Mouse (Mus musculus) intestine, postnatal 0 days (tissue): ENCODE results near the gene Aven. TPM values are rescaled to one million over a fixed set of nuclear protein-coding genes. Genes with fewer than 3 reads are reported as not detected.
A peak's percentile ranks its signal among the peaks of the same experiment; 100 is the strongest.
"Not testable (repeated sequence)": the region's sequence is repeated elsewhere in the genome, so short reads cannot be mapped to it uniquely, and the experiment has no call there.

Experiments used
- ATAC-seq: fragments of 200-750 bp; cut with Nextera tagmentation; 2 replicates; pipeline ENCODE4 v1.8.0; 2017; ENCODE audit warnings: mild to moderate bottlenecking, moderate TSS enrichment, moderate library complexity
- H3K27ac ChIP-seq: fragments of 300-500 bp; sonication (generic); 2 replicates; pipeline ENCODE4 v1.5.1; 2014; ENCODE audit warnings: mild to moderate bottlenecking, low read depth, low read length, moderate library complexity
- H3K27me3 ChIP-seq: fragments of 300-500 bp; sonication (generic); replicated peaks from 2 replicates; pipeline ENCODE4 v1.6.1; 2014; ENCODE audit warnings: low read length, mixed read lengths; ENCODE audit not compliant: control insufficient read depth, insufficient read depth
- H3K36me3 ChIP-seq: fragments of 300-500 bp; sonication (generic); 2 replicates; pipeline ENCODE4 v1.6.1; 2014; ENCODE audit warnings: mild to moderate bottlenecking, moderate library complexity; ENCODE audit not compliant: control insufficient read depth, insufficient read depth
- H3K4me1 ChIP-seq: fragments of 300-500 bp; sonication (generic); replicated peaks from 2 replicates; pipeline ENCODE4 v1.6.1; 2014; ENCODE audit warnings: antibody characterized with exemption, low read length, mixed read lengths; ENCODE audit not compliant: control insufficient read depth, insufficient read depth
- H3K4me2 ChIP-seq: fragments of 300-500 bp; sonication (generic); replicated peaks from 2 replicates; pipeline ENCODE4 v1.6.1; 2014; ENCODE audit warnings: low read depth, mild to moderate bottlenecking, moderate library complexity
- H3K4me3 ChIP-seq: fragments of 300-500 bp; sonication (generic); 2 replicates; pipeline ENCODE4 v1.5.1; 2014; ENCODE audit warnings: low read depth, low read length
- H3K9ac ChIP-seq: fragments of 300-500 bp; sonication (generic); 2 replicates; pipeline ENCODE4 v1.6.1; 2014; ENCODE audit warnings: mild to moderate bottlenecking, low read depth, low read length
- H3K9me3 ChIP-seq: fragments of 300-500 bp; sonication (generic); 2 replicates; pipeline ENCODE4 v1.6.1; 2016; ENCODE audit warnings: mixed run types; ENCODE audit not compliant: control insufficient read depth
- CTCF ChIP-seq: sonication (generic); IDR thresholded peaks from 2 replicates; pipeline ENCODE4 v1.5.1; 2016; ENCODE audit warnings: low read depth, mild to moderate bottlenecking, control low read depth, antibody characterized with exemption, moderate library complexity
- WGBS: fragments of 180-500 bp; shearing (Covaris S2); extraction: QIAGEN DNeasy Blood & Tissue Kit; methylation state at CpG from one replicate; pipeline ENCODE4 v1.1.7; 2014; 5-methylcytosine and 5-hydroxymethylcytosine counted together
- polyA plus RNA-seq: library from polyadenylated mRNA; unstranded; fragments of >200 nt; fragmentation: Nextera tagmentation; extraction: Ambion mirVana; gene quantifications from 2 replicates; pipeline ENCODE4 v1.2.1, GENCODE M21; 2015

Gene Aven
- 5.0 and 5.9 TPM in 2 replicates for polyA plus RNA-seq

DNA sequence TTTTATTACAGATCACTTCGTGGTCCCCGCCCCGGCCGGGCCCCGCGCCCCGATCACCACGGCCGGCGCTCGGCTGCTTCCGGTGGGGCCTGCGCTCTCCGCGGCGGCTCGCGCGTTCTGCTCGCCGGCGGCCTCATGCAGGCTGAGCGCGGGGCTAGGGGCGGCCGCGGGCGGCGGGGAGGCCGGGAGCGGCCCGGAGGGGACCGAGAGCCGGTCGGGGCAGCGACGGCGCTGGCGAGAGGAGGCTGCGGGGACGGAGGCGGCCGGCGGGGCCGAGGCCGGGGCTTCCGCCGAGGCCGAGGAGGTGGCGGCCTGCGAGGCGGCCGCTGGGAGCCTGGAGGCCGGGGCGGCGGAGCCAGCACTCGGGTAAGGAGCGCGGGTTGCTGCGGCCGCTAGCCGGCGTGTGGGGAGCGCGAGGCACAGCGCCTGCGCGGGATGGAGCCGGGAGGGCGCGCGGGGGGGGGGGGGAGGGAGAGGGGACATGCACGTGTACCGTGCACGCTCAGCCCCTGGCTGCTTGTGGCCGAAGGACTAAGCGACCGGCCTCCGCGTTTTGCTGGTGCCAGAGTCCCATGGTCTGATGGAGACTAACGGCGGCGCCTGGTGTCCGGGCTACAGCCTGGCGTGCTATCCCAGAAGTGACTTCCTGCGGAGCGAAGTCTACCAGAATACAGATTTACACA is at the start of gene Aven:
TSS of gene Aven (plus strand) at position 109 of the 683 bp plus-strand sequence.
- Histone ChIP-seq H3K9ac (peak within 1 kb of the TSS; percentile 93), H3K4me3 (peak within 1 kb of the TSS; percentile 68), H3K27me3 (no peaks in the 10 kb centered on the region), H3K4me1 (0 out of 2 replicates have a peak, but pooled peaks cover 3% of the 10 kb centered on the region), H3K36me3 (no peaks in the 10 kb centered on the region), H3K27ac (peak within 1 kb of the TSS; percentile 98), H3K4me2 (peak within 1 kb of the TSS; percentile 76), H3K9me3 (no peaks in the 10 kb centered on the region)
- ATAC-seq = peak; percentile 96
- TF ChIP-seq CTCF = peak; percentile 44; the same call in 1 of the 2 replicates
- WGBS = under 1% methylated on average over 65 of the region's 87 CpGs

- Histone ChIP-seq H3K9me3 (no peaks in the 10 kb centered on the region), H3K27ac (no peak overlapping the region), H3K4me1 (no peaks in the 10 kb centered on the region), H3K27me3 (no peaks in the 10 kb centered on the region), H3K4me2 (no peak overlapping the region), H3K9ac (no peak overlapping the region), H3K36me3 (no peaks in the 10 kb centered on the region), H3K4me3 (no peak overlapping the region)
- TF ChIP-seq CTCF = no peak
- no peak for ATAC-seq
- WGBS = 63% methylated on average over 2 of the region's 2 CpGs
Measured at GRCm38 (mm10) chr2:112443491-112443890, 49.3 kb upstream of the Aven start.

DNA sequence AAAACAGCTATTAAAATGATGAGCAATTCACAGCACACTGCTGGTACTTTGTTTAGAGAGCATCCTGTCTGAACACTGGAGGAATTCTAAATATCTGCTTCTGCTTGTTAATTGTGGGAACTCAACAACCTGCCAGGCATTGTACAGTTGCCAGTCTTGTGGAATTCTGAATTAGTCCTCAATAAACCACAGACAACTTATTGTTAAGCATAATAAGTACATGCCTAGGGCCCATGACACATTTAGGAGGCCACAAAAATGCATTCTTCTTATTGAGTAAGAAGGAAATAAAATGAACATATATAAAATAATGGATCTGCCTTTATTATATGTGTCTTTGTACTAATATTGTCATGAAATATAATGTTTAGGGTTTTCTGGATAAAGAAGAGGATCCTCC is 47.3 kb upstream of the Aven start:
- Histone ChIP-seq H3K27ac (no peak overlapping the region), H3K9ac (no peak overlapping the region), H3K4me3 (no peak overlapping the region), H3K36me3 (no peaks in the 10 kb centered on the region), H3K4me1 (no peaks in the 10 kb centered on the region), H3K4me2 (no peak overlapping the region), H3K9me3 (no peaks in the 10 kb centered on the region), H3K27me3 (no peaks in the 10 kb centered on the region)
- no peak for ATAC-seq
- TF ChIP-seq CTCF = no peak

GRCm38 (mm10) chr2:112448046-112448445 is 44.7 kb upstream of the Aven start:
- H3K27ac ChIP-seq, H3K4me3 ChIP-seq, H3K27me3 ChIP-seq, ATAC-seq, H3K4me2 ChIP-seq, H3K9me3 ChIP-seq, H3K4me1 ChIP-seq, H3K9ac ChIP-seq, H3K36me3 ChIP-seq: not testable (repeated sequence)
- WGBS = 71% methylated on average over 4 of the region's 4 CpGs

- no peak for ATAC-seq
- no peak for TF ChIP-seq CTCF
Measured at GRCm38 (mm10) chr2:112448510-112449059, 44.2 kb upstream of the Aven start.

DNA sequence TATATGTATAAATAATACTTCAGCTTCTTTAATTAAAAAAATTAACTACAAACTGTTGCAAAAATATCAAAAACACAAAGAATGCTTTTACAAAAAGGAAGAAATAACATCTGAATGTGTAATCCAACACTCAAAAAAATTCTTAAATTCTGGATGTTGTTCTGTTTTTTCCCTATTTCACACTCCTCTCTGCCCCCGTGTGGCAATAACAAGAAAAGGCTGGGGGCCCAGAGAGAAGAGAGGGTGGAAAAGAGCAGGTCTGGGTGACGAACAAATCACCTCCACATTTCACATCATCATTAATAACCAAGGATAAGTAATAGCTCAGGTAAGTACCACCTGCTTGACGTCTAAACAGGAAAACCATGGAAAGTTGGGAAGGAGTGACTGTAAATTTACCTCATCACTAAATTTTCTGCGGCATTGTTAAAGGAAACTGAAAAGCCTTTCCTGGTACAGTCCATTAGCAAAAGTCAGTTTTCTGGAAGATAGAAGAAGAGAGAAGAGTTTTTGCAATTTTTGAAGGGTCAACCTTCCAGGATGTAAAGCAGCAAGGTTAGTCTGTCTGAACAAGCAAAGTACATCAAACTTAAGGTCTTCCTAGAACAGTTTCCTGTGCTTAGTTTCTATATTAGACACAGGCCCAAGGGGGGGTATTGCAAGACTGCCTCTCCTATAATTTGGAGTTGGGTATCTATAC is 43.0 kb upstream of the Aven start:
- TF ChIP-seq CTCF = peak; percentile 66
- no peak overlapping the region for H3K4me2 ChIP-seq
- WGBS = 31% methylated on average over 4 of the region's 4 CpGs

More at GRCm38 (mm10) chr2:112448510-112449059, 44.2 kb upstream of the Aven start:
- Histone ChIP-seq H3K36me3 (no peaks in the 10 kb centered on the region), H3K27me3 (no peaks in the 10 kb centered on the region), H3K9ac (no peak overlapping the region), H3K4me1 (no peaks in the 10 kb centered on the region), H3K27ac (no peak overlapping the region), H3K9me3 (no peaks in the 10 kb centered on the region), H3K4me3 (no peak overlapping the region), H3K4me2 (no peak overlapping the region)

GRCm38 (mm10) chr2:112452513-112452912 is 40.3 kb upstream of the Aven start:
- not testable (repeated sequence) for H3K27me3 ChIP-seq, H3K4me2 ChIP-seq, H3K27ac ChIP-seq, H3K9ac ChIP-seq, H3K36me3 ChIP-seq, H3K4me3 ChIP-seq, H3K9me3 ChIP-seq, H3K4me1 ChIP-seq, ATAC-seq

More for the DNA sequence above, 43.0 kb upstream of the Aven start:
- H3K36me3 ChIP-seq = no peaks in the 10 kb centered on the region
- H3K27ac ChIP-seq = no peak overlapping the region
- no peaks in the 10 kb centered on the region for H3K9me3 ChIP-seq
- H3K9ac ChIP-seq = no peak overlapping the region
- H3K4me1 ChIP-seq = no peaks in the 10 kb centered on the region
- H3K27me3 ChIP-seq = no peaks in the 10 kb centered on the region
- no peak for ATAC-seq
- H3K4me3 ChIP-seq = no peak overlapping the region
